Mouse (Mus musculus): ENCODE measurements around the gene Gjd2.

DNA sequence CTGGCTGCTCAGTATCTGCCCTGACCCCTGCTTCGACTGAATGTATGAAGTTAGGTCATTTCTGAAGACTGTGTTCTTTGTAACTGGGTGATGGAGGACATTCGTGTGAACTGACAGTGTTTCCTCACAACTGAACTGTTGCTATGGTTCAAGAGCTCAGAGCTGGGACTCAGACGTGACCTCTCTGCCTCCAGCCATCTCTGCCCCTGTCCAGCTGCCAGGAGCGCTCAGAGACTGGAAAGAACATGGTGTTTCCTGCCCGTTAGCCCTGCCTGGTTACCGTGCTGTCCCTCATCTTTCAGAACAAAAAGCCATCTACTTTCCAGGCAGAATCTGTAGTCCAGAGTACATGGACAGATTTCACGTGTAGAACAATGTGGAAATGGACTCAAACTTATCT is 39.5 kb downstream of the Gjd2 start:
- TF ChIP-seq CTCF (IDR thresholded peaks at IDR 0.05; ENCODE audit: low read depth, low read length) (no peak), GATA1 (IDR thresholded peaks at IDR 0.05; ENCODE audit: borderline replicate concordance, low read length) (no peak), POLR2AphosphoS5 (IDR thresholded peaks at IDR 0.05; ENCODE audit: insufficient replicate concordance, low read depth, low read length) (no peak)

All from G1E (cell line).